Mouse (Mus musculus): Measurements from ENCODE around the gene Dap.

- TF ChIP-seq CTCF (IDR thresholded peaks at IDR 0.05; ENCODE audit: borderline replicate concordance, insufficient read depth, low read depth, low read length) (no peak), POLR2A (IDR thresholded peaks at IDR 0.05; ENCODE audit: borderline replicate concordance, insufficient read depth, low read length) (no peak)
These were observed 61.0 kb downstream of the Dap start for GRCm38 (mm10) chr15:31284922-31285631.

Measured in cerebellum, adult 2 months (tissue).